Mouse (Mus musculus) erythroblast, embryonic 14.5 days (primary cell): ENCODE results near the gene Tesk2.

ENCODE experiments used
- GATA1 ChIP-seq: IDR thresholded peaks from 2 replicates; pipeline ENCODE4 v1.6.1; 2012; ENCODE audit warnings: low read length, inconsistent platforms, mixed read lengths
- TAL1 ChIP-seq: IDR thresholded peaks from 3 replicates; pipeline ENCODE4 v1.6.1; 2012; ENCODE audit warnings: low read length, inconsistent platforms, mixed read lengths

DNA sequence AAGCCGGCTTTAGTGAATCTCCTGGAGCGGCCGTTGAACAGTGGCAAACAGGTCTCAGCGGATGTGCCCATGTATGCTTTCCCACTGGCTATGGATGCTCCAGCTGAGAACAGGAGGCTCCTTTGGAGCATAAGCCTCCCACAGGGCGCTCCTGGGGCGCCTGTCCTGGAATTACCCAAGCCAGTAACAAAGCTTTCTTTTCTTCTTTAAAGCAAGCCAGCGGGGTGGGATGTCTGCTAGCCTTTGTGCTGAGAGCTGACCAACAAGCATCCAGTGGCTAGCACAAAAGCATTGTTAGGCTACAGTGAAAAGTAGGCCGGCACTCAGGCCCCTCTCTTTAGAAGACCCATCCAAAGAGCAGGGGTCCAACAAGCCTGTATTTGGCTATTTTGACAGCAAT lies 61.4 kb downstream of the Tesk2 start:
- TF ChIP-seq TAL1 (no peak), GATA1 (no peak)
